Mouse (Mus musculus) bone marrow macrophage, adult 2 months (primary cell): Measurements from ENCODE around the gene Dnal4.

ENCODE experiments used
- CTCF ChIP-seq: IDR thresholded peaks from 2 replicates; pipeline ENCODE4 v1.5.1; 2012; ENCODE audit warnings: low read depth, mild to moderate bottlenecking, low read length, moderate library complexity
- POLR2A ChIP-seq: IDR thresholded peaks from 2 replicates; pipeline ENCODE4 v1.6.1; 2012; ENCODE audit warnings: mild to moderate bottlenecking, low read depth, low read length, borderline replicate concordance

DNA sequence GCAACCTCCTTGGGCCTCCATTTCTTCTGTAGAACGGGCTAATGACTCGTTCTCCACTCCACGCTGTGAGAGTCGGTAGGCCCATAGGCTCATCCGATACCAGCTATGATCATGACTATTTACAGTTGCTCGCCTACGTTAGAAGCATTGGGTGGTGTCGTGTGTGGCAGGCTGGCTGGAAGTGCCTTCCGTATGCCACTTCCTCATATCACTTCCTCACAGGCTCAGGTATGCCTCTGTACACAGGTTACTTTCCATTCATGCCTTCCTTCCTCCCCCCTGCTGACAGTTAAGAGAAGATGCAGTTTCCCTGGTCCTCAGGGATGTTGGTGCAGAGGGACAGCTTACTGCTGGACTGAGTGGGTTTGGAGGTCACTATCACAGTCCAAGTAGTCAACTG, 15.4 kb upstream of the Dnal4 start:
- TF ChIP-seq CTCF (no peak), POLR2A (no peak)
